Mouse (Mus musculus) E14TG2a.4 (cell line): Measurements from ENCODE around the gene Tra2b.

Source experiments
- CTCF ChIP-seq: conservative IDR thresholded peaks from 2 replicates; pipeline ENCODE4 v1.5.1; 2014; ENCODE audit warnings: low read length
- NANOG ChIP-seq: IDR thresholded peaks from 2 replicates; pipeline ENCODE4 v1.6.1; 2014; ENCODE audit warnings: borderline replicate concordance, low read length, mixed read lengths
- POU5F1 ChIP-seq: IDR thresholded peaks from 2 replicates; pipeline ENCODE4 v1.6.1; 2014; ENCODE audit warnings: low read length, borderline replicate concordance

- TF ChIP-seq CTCF (no peak), NANOG (no peak), POU5F1 (no peak)
Observed at GRCm38 (mm10) chr16:22239978-22240377, 25.8 kb downstream of the Tra2b start.
